ENCODE assay signal across 8 mouse cellular contexts in genomic region chr11:101551751-101552475, GRCm38 (mm10). TPM values are rescaled to one million over a fixed set of nuclear protein-coding genes. Genes with fewer than 3 reads are reported as not detected.
DNase-seq lines count a peak whose midpoint lies in the region; ATAC-seq lines count a peak whose summit lies in the region.

TSS of gene Brca1 (minus strand) at chr11:101551955.
TSS of gene Nbr1 (plus strand) at chr11:101552149.

- H3K4me2 ChIP-seq in heart, embryonic 14.5 days (ENCODE audit: low read length): peak within 1 kb of the TSS; percentile 77
- peak within 1 kb of the TSS; percentile 84 for H3K4me2 ChIP-seq in liver, embryonic 13.5 days
- H3K4me2 ChIP-seq in stomach, embryonic 16.5 days (ENCODE audit: low read depth, low read length): peak within 1 kb of the TSS; percentile 73

- peak within 1 kb of the TSS; percentile 87 to 97 for H3K27ac ChIP-seq in heart, embryonic 14.5 days (replicated peaks in 1 of 2; ENCODE audit: control insufficient read depth in 1 of 2, insufficient read depth in 1 of 2, low read depth in 2 of 2, low read length in 2 of 2)
- peak within 1 kb of the TSS; percentile 93 for H3K27ac ChIP-seq in liver, embryonic 13.5 days
- H3K27ac ChIP-seq in stomach, embryonic 16.5 days (ENCODE audit: low read length): peak within 1 kb of the TSS; percentile 97

- ATAC-seq in CD4-positive, CD25-positive, alpha-beta regulatory T cell, adult 4 months: peak; percentile 67
- peak; percentile 70 for ATAC-seq in heart, embryonic 14.5 days (ENCODE audit: insufficient number of reproducible peaks, insufficient read depth, low FRiP score, low read depth)
- peak; percentile 70 for ATAC-seq in liver, embryonic 13.5 days (ENCODE audit: low read depth)
- peak; percentile 83 for ATAC-seq in stomach, embryonic 16.5 days (ENCODE audit: insufficient read depth, low FRiP score)

- peaks cover 2 to 23% of the 10 kb centered on the region in 2 experiments; a peak in 3 of 4 replicates for H3K4me1 ChIP-seq in heart, embryonic 14.5 days (ENCODE audit: control insufficient read depth in 2 of 2, insufficient read depth in 2 of 2, low read length in 2 of 2)
- H3K4me1 ChIP-seq in liver, embryonic 13.5 days (replicated peaks): peaks cover 35% of the 10 kb centered on the region
- peaks cover 17% of the 10 kb centered on the region for H3K4me1 ChIP-seq in stomach, embryonic 16.5 days (ENCODE audit: control insufficient read depth, insufficient read depth, low read length)

- WGBS in heart, embryonic 14.5 days: under 1% methylated on average over 43 of the region's 43 CpGs
- under 1% methylated on average over 43 of the region's 43 CpGs for WGBS in liver, embryonic 13.5 days (ENCODE audit: insufficient replicate concordance)
- under 1% methylated on average over 43 of the region's 43 CpGs for WGBS in stomach, embryonic 16.5 days

- H3K27me3 ChIP-seq in heart, embryonic 14.5 days (ENCODE audit: control insufficient read depth, insufficient read depth, low read length): no peaks in the 10 kb centered on the region
- H3K27me3 ChIP-seq in liver, embryonic 13.5 days: no peaks in the 10 kb centered on the region
- no peaks in the 10 kb centered on the region for H3K27me3 ChIP-seq in stomach, embryonic 16.5 days (ENCODE audit: control insufficient read depth, insufficient read depth, low read length)

- peak; percentile 98 for DNase-seq in c-Kit-negative CD71-positive TER-119-positive erythroid progenitor cells, embryonic 14.5 days (ENCODE audit: low read depth, low spot score)
- DNase-seq in fibroblast of lung, adult 2 months (ENCODE audit: low read depth): peak; percentile 98
- DNase-seq in kidney, postnatal 14 days: peak; percentile 96
- DNase-seq in liver, embryonic 13.5 days: peak; percentile 86
- DNase-seq in neural tube, embryonic 10.5 days (ENCODE audit: extremely low spot score, low spot score): peak; percentile 98

- H3K9ac ChIP-seq in heart, embryonic 14.5 days (ENCODE audit: low read length): peak within 1 kb of the TSS; percentile 87
- peak within 1 kb of the TSS; percentile 89 for H3K9ac ChIP-seq in liver, embryonic 13.5 days
- peak within 1 kb of the TSS; percentile 88 for H3K9ac ChIP-seq in stomach, embryonic 16.5 days (ENCODE audit: low read length)

- H3K9me3 ChIP-seq in heart, embryonic 14.5 days (ENCODE audit: control insufficient read depth, low read length): no peaks in the 10 kb centered on the region
- H3K9me3 ChIP-seq in liver, embryonic 13.5 days (replicated peaks): no peaks in the 10 kb centered on the region
- no peaks in the 10 kb centered on the region for H3K9me3 ChIP-seq in stomach, embryonic 16.5 days (replicated peaks; ENCODE audit: control insufficient read depth, low read length)

- peak within 1 kb of the TSS; percentile 72 to 84 for H3K4me3 ChIP-seq in heart, embryonic 14.5 days (ENCODE audit: control insufficient read depth in 1 of 2, insufficient read depth in 1 of 2, low read depth in 1 of 2, low read length in 2 of 2)
- H3K4me3 ChIP-seq in liver, embryonic 13.5 days (replicated peaks): peak within 1 kb of the TSS; percentile 83
- peak within 1 kb of the TSS; percentile 96 for H3K4me3 ChIP-seq in stomach, embryonic 16.5 days (replicated peaks; ENCODE audit: low read length)

- H3K36me3 ChIP-seq in heart, embryonic 14.5 days (ENCODE audit: control insufficient read depth, insufficient read depth, low read length): peaks cover 28% of the 10 kb centered on the region
- H3K36me3 ChIP-seq in liver, embryonic 13.5 days: peaks cover 41% of the 10 kb centered on the region
- H3K36me3 ChIP-seq in stomach, embryonic 16.5 days (ENCODE audit: control insufficient read depth, insufficient read depth, low read length): no peaks in the 10 kb centered on the region

RNA-seq across cellular contexts. Expression of gene Brca1, which starts in this region (rescaled TPM):
- polyA plus RNA-seq in CD4-positive, CD25-positive, alpha-beta regulatory T cell, adult 4 months (2017; shearing (Covaris generic)): 1 to 10 TPM; 3.5 to 4.1 TPM
- 7.5 and 8.3 TPM in 2 replicates for polyA plus RNA-seq in heart, embryonic 14.5 days (2014; fragmentation: Nextera tagmentation; extraction: Ambion mirVana)
- polyA plus RNA-seq in liver, embryonic 13.5 days (2015; fragmentation: Nextera tagmentation; extraction: Ambion mirVana): 11.9 and 15.9 TPM in 2 replicates
- polyA plus RNA-seq in stomach, embryonic 16.5 days (2015; fragmentation: Nextera tagmentation; extraction: Ambion mirVana): 8.3 and 9.2 TPM in 2 replicates

RNA-seq across cellular contexts. Expression of gene Nbr1, which starts in this region (rescaled TPM):
- polyA plus RNA-seq in CD4-positive, CD25-positive, alpha-beta regulatory T cell, adult 4 months (2017; shearing (Covaris generic)): 10 to 100 TPM; 70.0 to 88.4 TPM
- 62.6 and 70.0 TPM in 2 replicates for polyA plus RNA-seq in heart, embryonic 14.5 days (2014; fragmentation: Nextera tagmentation; extraction: Ambion mirVana)
- polyA plus RNA-seq in liver, embryonic 13.5 days (2015; fragmentation: Nextera tagmentation; extraction: Ambion mirVana): 32.3 and 43.3 TPM in 2 replicates
- 68.7 and 78.4 TPM in 2 replicates for polyA plus RNA-seq in stomach, embryonic 16.5 days (2015; fragmentation: Nextera tagmentation; extraction: Ambion mirVana)

Comparison
In these comparisons a context has a peak if more than half of its experiments do, and no peak if none do; other contexts are left out.
1. Peak in every context shown above with its lines: DNase-seq, ATAC-seq, H3K4me3 ChIP-seq and H3K27ac ChIP-seq.